Mouse (Mus musculus) heart, embryonic 10.5 days (tissue): ENCODE data around the gene Sod1. TPM values are rescaled to one million over a fixed set of nuclear protein-coding genes. Genes with fewer than 3 reads are reported as not detected.
"Not testable (repeated sequence)": the region's sequence is repeated elsewhere in the genome, so short reads cannot be mapped to it uniquely, and the experiment has no call there.

ENCODE experiments used
- DNase-seq: peaks from one replicate; pipeline ENCODE4 v3.0.0-alpha.2; 2017; ENCODE audit warnings: low spot score
- H3K27ac ChIP-seq: fragments of 300-500 bp; sonication (generic); 2 replicates; pipeline ENCODE4 v1.5.1; 2016; ENCODE audit warnings: mild to moderate bottlenecking
- H3K27me3 ChIP-seq: fragments of 300-500 bp; sonication (generic); 2 replicates; pipeline ENCODE4 v1.6.1; 2016; ENCODE audit warnings: mild to moderate bottlenecking; ENCODE audit not compliant: poor library complexity, insufficient read depth, severe bottlenecking
- H3K36me3 ChIP-seq: fragments of 300-500 bp; sonication (generic); 2 replicates; pipeline ENCODE4 v1.6.1; 2016; ENCODE audit warnings: mild to moderate bottlenecking, moderate library complexity
- H3K4me1 ChIP-seq: fragments of 300-500 bp; sonication (generic); 2 replicates; pipeline ENCODE4 v1.6.1; 2016; ENCODE audit warnings: mild to moderate bottlenecking
- H3K4me3 ChIP-seq: fragments of 300-500 bp; sonication (generic); 2 replicates; pipeline ENCODE4 v1.5.1; 2016; ENCODE audit warnings: mild to moderate bottlenecking, moderate library complexity
- H3K9me3 ChIP-seq: fragments of 300-500 bp; sonication (generic); 2 replicates; pipeline ENCODE4 v1.6.1; 2016; ENCODE audit warnings: mild to moderate bottlenecking, moderate library complexity
- WGBS: fragments of 180-500 bp; shearing (Covaris S2); methylation state at CpG from one replicate; pipeline ENCODE4 v1.1.7; 2016; 5-methylcytosine and 5-hydroxymethylcytosine counted together
- polyA plus RNA-seq: library from polyadenylated mRNA; unstranded; fragments of >200 nt; fragmentation: Nextera tagmentation; extraction: Ambion mirVana; gene quantifications from 2 replicates; pipeline ENCODE4 v1.2.1, GENCODE M21; 2016

The Sod1 gene
- polyA plus RNA-seq, 1 experiment from 2014 or later, result 1,279 TPM

GRCm38 (mm10) chr16:90241875-90242274, 21.3 kb downstream of the Sod1 start:
- H3K9me3 ChIP-seq, result no peaks in the 10 kb centered on the region
- H3K4me3 ChIP-seq, result no peak overlapping the region
- no peak overlapping the region for H3K27ac ChIP-seq
- no peaks in the 10 kb centered on the region for H3K4me1 ChIP-seq
- 93% methylated on average over 4 of the region's 4 CpGs for WGBS
- no peaks in the 10 kb centered on the region for H3K27me3 ChIP-seq
- peaks cover 85% of the 10 kb centered on the region for H3K36me3 ChIP-seq
- no peak for DNase-seq

- Histone ChIP-seq H3K27me3 (no peaks in the 10 kb centered on the region), H3K36me3 (peaks cover 91% of the 10 kb centered on the region), H3K27ac (no peak overlapping the region), H3K4me3 (no peak overlapping the region), H3K4me1 (no peaks in the 10 kb centered on the region), H3K9me3 (no peaks in the 10 kb centered on the region)
- 77% methylated on average over 17 of the region's 17 CpGs for WGBS
- DNase-seq, result no peak
Observed at GRCm38 (mm10) chr16:90242426-90243304, 22.1 kb downstream of the Sod1 start.

- H3K27me3 ChIP-seq, result no peaks in the 10 kb centered on the region
- no peak overlapping the region for H3K27ac ChIP-seq
- no peak for DNase-seq
- peaks cover 90% of the 10 kb centered on the region for H3K36me3 ChIP-seq
- H3K4me3 ChIP-seq, result no peak overlapping the region
- 93% methylated on average over 7 of the region's 7 CpGs for WGBS
- no peaks in the 10 kb centered on the region for H3K4me1 ChIP-seq
- H3K9me3 ChIP-seq, result no peaks in the 10 kb centered on the region
Observed at GRCm38 (mm10) chr16:90250099-90250498, 29.5 kb downstream of the Sod1 start.

- not testable (repeated sequence) for H3K4me3 ChIP-seq, H3K27ac ChIP-seq, H3K9me3 ChIP-seq, H3K27me3 ChIP-seq, DNase-seq, H3K4me1 ChIP-seq
- 92% methylated on average over 3 of the region's 3 CpGs for WGBS
- H3K36me3 ChIP-seq, result peaks cover 87% of the 10 kb centered on the region
Observed at GRCm38 (mm10) chr16:90251256-90251655, 30.7 kb downstream of the Sod1 start.

- DNase-seq, result no peak
- Histone ChIP-seq H3K9me3 (no peaks in the 10 kb centered on the region), H3K36me3 (peaks cover 87% of the 10 kb centered on the region), H3K27me3 (no peaks in the 10 kb centered on the region), H3K27ac (no peak overlapping the region), H3K4me3 (no peak overlapping the region), H3K4me1 (no peaks in the 10 kb centered on the region)
- 93% methylated on average over 2 of the region's 2 CpGs for WGBS
Observed at GRCm38 (mm10) chr16:90252521-90252920, 32.0 kb downstream of the Sod1 start.

- 90% methylated on average over 7 of the region's 7 CpGs for WGBS
- peaks cover 71% of the 10 kb centered on the region for H3K36me3 ChIP-seq
Observed at GRCm38 (mm10) chr16:90258950-90259349, 38.4 kb downstream of the Sod1 start.

GRCm38 (mm10) chr16:90259623-90260022, 39.1 kb downstream of the Sod1 start:
- Histone ChIP-seq H3K27ac (no peak overlapping the region), H3K4me3 (no peak overlapping the region), H3K9me3 (no peaks in the 10 kb centered on the region), H3K36me3 (peaks cover 66% of the 10 kb centered on the region), H3K27me3 (no peaks in the 10 kb centered on the region), H3K4me1 (peaks cover 7% of the 10 kb centered on the region; the same call in 1 of the 2 replicates)
- DNase-seq, result no peak
- 87% methylated on average over 5 of the region's 5 CpGs for WGBS

More at GRCm38 (mm10) chr16:90258950-90259349, 38.4 kb downstream of the Sod1 start:
- no peak for DNase-seq
- Histone ChIP-seq H3K4me3 (no peak overlapping the region), H3K4me1 (peaks cover 2% of the 10 kb centered on the region; the same call in 1 of the 2 replicates), H3K27me3 (no peaks in the 10 kb centered on the region), H3K9me3 (no peaks in the 10 kb centered on the region), H3K27ac (no peak overlapping the region)

GRCm38 (mm10) chr16:90260097-90260496, 39.5 kb downstream of the Sod1 start:
- no peaks in the 10 kb centered on the region for H3K9me3 ChIP-seq
- WGBS, result 71% methylated on average over 4 of the region's 4 CpGs
- H3K27ac ChIP-seq, result no peak overlapping the region
- DNase-seq, result no peak
- peaks cover 61% of the 10 kb centered on the region for H3K36me3 ChIP-seq
- H3K4me1 ChIP-seq, result peaks cover 8% of the 10 kb centered on the region
- H3K27me3 ChIP-seq, result no peaks in the 10 kb centered on the region
- H3K4me3 ChIP-seq, result no peak overlapping the region

- Histone ChIP-seq H3K36me3 (peaks cover 48% of the 10 kb centered on the region), H3K4me1 (peaks cover 17% of the 10 kb centered on the region), H3K27ac (no peak overlapping the region), H3K9me3 (no peaks in the 10 kb centered on the region), H3K4me3 (no peak overlapping the region), H3K27me3 (no peaks in the 10 kb centered on the region)
- no peak for DNase-seq
- WGBS, result 96% methylated on average over 2 of the region's 2 CpGs
Observed at GRCm38 (mm10) chr16:90261791-90262190, 41.2 kb downstream of the Sod1 start.

- Histone ChIP-seq H3K4me1 (peaks cover 30% of the 10 kb centered on the region), H3K27ac (no peak overlapping the region), H3K27me3 (no peaks in the 10 kb centered on the region), H3K9me3 (no peaks in the 10 kb centered on the region), H3K36me3 (peaks cover 29% of the 10 kb centered on the region), H3K4me3 (no peak overlapping the region)
- DNase-seq, result no peak
- WGBS, result 67% methylated on average over 5 of the region's 5 CpGs
Observed at GRCm38 (mm10) chr16:90264021-90264420, 43.5 kb downstream of the Sod1 start.

- Histone ChIP-seq H3K27ac (no peak overlapping the region), H3K4me1 (peaks cover 35% of the 10 kb centered on the region)
- WGBS, result 62% methylated on average over 1 of the region's 1 CpGs
Observed at GRCm38 (mm10) chr16:90265106-90265505, 44.6 kb downstream of the Sod1 start.

GRCm38 (mm10) chr16:90266581-90266980, 46.0 kb downstream of the Sod1 start:
- no peak overlapping the region for H3K4me3 ChIP-seq
- H3K27ac ChIP-seq, result no peak overlapping the region
- WGBS, result 28% methylated on average over 1 of the region's 1 CpGs
- DNase-seq, result no peak
- H3K36me3 ChIP-seq, result peaks cover 7% of the 10 kb centered on the region
- H3K27me3 ChIP-seq, result no peaks in the 10 kb centered on the region
- peaks cover 35% of the 10 kb centered on the region for H3K4me1 ChIP-seq
- no peaks in the 10 kb centered on the region for H3K9me3 ChIP-seq

More at GRCm38 (mm10) chr16:90265106-90265505, 44.6 kb downstream of the Sod1 start:
- H3K36me3 ChIP-seq, result peaks cover 19% of the 10 kb centered on the region
- no peak overlapping the region for H3K4me3 ChIP-seq
- DNase-seq, result no peak
- H3K9me3 ChIP-seq, result no peaks in the 10 kb centered on the region
- H3K27me3 ChIP-seq, result no peaks in the 10 kb centered on the region

GRCm38 (mm10) chr16:90275521-90275920, 55.0 kb downstream of the Sod1 start:
- H3K27ac ChIP-seq, result no peak overlapping the region
- H3K9me3 ChIP-seq, result no peaks in the 10 kb centered on the region
- H3K27me3 ChIP-seq, result no peaks in the 10 kb centered on the region
- peaks cover 15% of the 10 kb centered on the region for H3K4me1 ChIP-seq
- no peak for DNase-seq
- 89% methylated on average over 6 of the region's 6 CpGs for WGBS
- H3K36me3 ChIP-seq, result peaks cover 3% of the 10 kb centered on the region; the same call in 1 of the 2 replicates
- no peak overlapping the region for H3K4me3 ChIP-seq
